Mouse (Mus musculus): Measurements from ENCODE around the gene Tmcc1. TPM values are rescaled to one million over a fixed set of nuclear protein-coding genes. Genes with fewer than 3 reads are reported as not detected.

The Tmcc1 gene
- polyA plus RNA-seq, 1 experiment from 2014 or later = 9.1 TPM

GRCm38 (mm10) chr6:115992981-115993380 is 200.3 kb downstream of the Tmcc1 start:
- Histone ChIP-seq H3K27ac (ENCODE audit: low read length) (peak overlapping the region; percentile 65; the same call in 1 of the 2 replicates), H3K4me2 (replicated peaks; ENCODE audit: low read depth, low read length) (peak overlapping the region; percentile 74)
- no peak for ATAC-seq

DNA sequence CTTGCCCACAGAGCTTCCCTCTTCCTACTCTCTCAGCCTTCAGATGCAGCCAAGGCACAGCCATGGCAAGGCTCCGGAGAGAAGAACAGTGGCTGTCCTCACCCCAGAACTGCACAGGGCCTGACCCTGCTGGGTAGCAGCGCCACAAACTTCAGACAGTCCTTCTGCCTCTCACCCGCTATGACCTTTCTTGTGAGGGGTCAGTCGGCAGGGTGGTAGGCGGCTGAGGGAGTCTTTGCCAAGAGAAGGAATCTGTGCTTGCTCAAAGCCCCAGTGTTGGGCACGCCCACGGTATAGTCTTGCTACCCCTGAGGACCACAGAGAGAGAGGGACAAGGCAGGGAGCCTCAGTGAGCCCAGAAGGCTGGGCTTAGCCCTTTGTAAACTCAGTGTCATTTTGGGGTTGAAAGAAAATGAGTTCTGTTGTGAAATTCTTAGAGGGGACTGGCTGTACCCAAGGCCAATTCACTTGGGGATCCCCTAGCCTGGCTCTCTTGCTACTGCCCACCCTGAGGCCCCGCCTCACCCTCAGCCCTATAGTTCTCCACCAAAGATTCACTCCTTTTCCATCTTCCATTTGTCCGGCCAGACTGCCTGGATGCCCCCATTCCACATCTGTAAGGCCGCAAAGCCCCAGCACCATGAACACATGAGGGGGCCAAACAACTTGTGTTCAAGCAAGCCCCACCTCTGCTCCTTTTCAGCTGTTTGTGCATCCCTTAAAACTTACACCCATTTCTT is 201.2 kb downstream of the Tmcc1 start:
- Histone ChIP-seq H3K9ac (replicated peaks; ENCODE audit: low read depth) (peak overlapping the region; percentile 43), H3K27me3 (replicated peaks; ENCODE audit: insufficient read depth, low read length) (no peaks in the 10 kb centered on the region), H3K9me3 (ENCODE audit: low read length) (no peaks in the 10 kb centered on the region), H3K36me3 (ENCODE audit: insufficient read depth, low read length) (no peaks in the 10 kb centered on the region), H3K4me1 (ENCODE audit: insufficient read depth, low read depth, low read length) (peaks cover 10% of the 10 kb centered on the region), H3K27ac (ENCODE audit: low read length) (peak overlapping the region; percentile 82), H3K4me2 (replicated peaks; ENCODE audit: low read depth, low read length) (peak overlapping the region; percentile 74), H3K4me3 (ENCODE audit: low read depth, low read length) (peak overlapping the region; percentile 76)
- DNase-seq (ENCODE audit: low spot score) (peak; percentile 62), ATAC-seq (peak; percentile 3; the same call in 1 of the 2 replicates)
- 23% methylated on average over 10 of the region's 10 CpGs for WGBS
- TF ChIP-seq EP300 (IDR thresholded peaks at IDR 0.05) (no peak), CTCF (IDR thresholded peaks at IDR 0.05) (no peak)

More at GRCm38 (mm10) chr6:115992981-115993380, 200.3 kb downstream of the Tmcc1 start:
- peak overlapping the region; percentile 76 for H3K4me3 ChIP-seq (ENCODE audit: low read depth, low read length)
- H3K27me3 ChIP-seq (replicated peaks; ENCODE audit: insufficient read depth, low read length) = no peaks in the 10 kb centered on the region
- DNase-seq (ENCODE audit: low spot score) = no peak
- H3K36me3 ChIP-seq (ENCODE audit: insufficient read depth, low read length) = no peaks in the 10 kb centered on the region
- WGBS = 23% methylated on average over 6 of the region's 6 CpGs
- TF ChIP-seq EP300 (IDR thresholded peaks at IDR 0.05) (no peak), CTCF (IDR thresholded peaks at IDR 0.05) (no peak)
- H3K9ac ChIP-seq (replicated peaks; ENCODE audit: low read depth) = peak overlapping the region; percentile 58
- H3K9me3 ChIP-seq (ENCODE audit: low read length) = no peaks in the 10 kb centered on the region
- peaks cover 12% of the 10 kb centered on the region for H3K4me1 ChIP-seq (ENCODE audit: insufficient read depth, low read depth, low read length)

GRCm38 (mm10) chr6:115991108-115991880 is 202.0 kb downstream of the Tmcc1 start:
- Histone ChIP-seq H3K27ac (ENCODE audit: low read length) (peak overlapping the region; percentile 82), H3K9ac (replicated peaks; ENCODE audit: low read depth) (peak overlapping the region; percentile 43), H3K27me3 (replicated peaks; ENCODE audit: insufficient read depth, low read length) (no peaks in the 10 kb centered on the region), H3K9me3 (ENCODE audit: low read length) (no peaks in the 10 kb centered on the region), H3K4me1 (ENCODE audit: insufficient read depth, low read depth, low read length) (peaks cover 10% of the 10 kb centered on the region), H3K36me3 (ENCODE audit: insufficient read depth, low read length) (no peaks in the 10 kb centered on the region), H3K4me3 (ENCODE audit: low read depth, low read length) (peak overlapping the region; percentile 76), H3K4me2 (replicated peaks; ENCODE audit: low read depth, low read length) (peak overlapping the region; percentile 74)
- peak; percentile 33; the same call in 1 of the 2 replicates for TF ChIP-seq EP300 (IDR thresholded peaks at IDR 0.05)
- no peak for TF ChIP-seq CTCF (IDR thresholded peaks at IDR 0.05)
- peak; percentile 43 for ATAC-seq
- DNase-seq (ENCODE audit: low spot score) = peak; percentile 85
- 30% methylated on average over 13 of the region's 13 CpGs for WGBS

DNA sequence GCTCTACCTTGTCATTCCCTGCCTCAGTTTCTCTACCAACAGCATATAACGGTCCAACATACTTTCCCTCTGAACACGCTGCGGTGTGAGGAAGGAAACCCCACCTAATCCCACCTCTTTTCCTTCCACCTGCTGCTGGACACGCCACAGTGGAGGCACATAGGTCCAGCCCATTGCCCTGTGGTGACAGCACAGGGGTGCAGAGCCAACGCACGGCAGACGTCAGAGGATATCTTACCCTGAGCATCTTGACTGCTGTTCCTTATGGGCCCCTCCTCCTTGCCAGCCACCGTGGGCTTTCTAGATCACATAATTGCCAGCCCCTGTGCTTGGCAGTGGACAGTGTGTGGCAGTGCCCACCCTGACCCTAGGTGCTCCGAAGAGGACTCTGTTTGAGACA is 202.8 kb downstream of the Tmcc1 start:
- 70% methylated on average over 9 of the region's 9 CpGs for WGBS
- TF ChIP-seq CTCF (IDR thresholded peaks at IDR 0.05) (no peak), EP300 (IDR thresholded peaks at IDR 0.05) (no peak)
- Histone ChIP-seq H3K4me1 (ENCODE audit: insufficient read depth, low read depth, low read length) (peaks cover 11% of the 10 kb centered on the region), H3K9ac (replicated peaks; ENCODE audit: low read depth) (no peak overlapping the region), H3K27me3 (replicated peaks; ENCODE audit: insufficient read depth, low read length) (no peaks in the 10 kb centered on the region), H3K4me3 (ENCODE audit: low read depth, low read length) (peak overlapping the region; percentile 76; the same call in 1 of the 2 replicates), H3K4me2 (replicated peaks; ENCODE audit: low read depth, low read length) (peak overlapping the region; percentile 74), H3K27ac (ENCODE audit: low read length) (no peak overlapping the region), H3K9me3 (ENCODE audit: low read length) (no peaks in the 10 kb centered on the region), H3K36me3 (ENCODE audit: insufficient read depth, low read length) (no peaks in the 10 kb centered on the region)
- ATAC-seq (no peak), DNase-seq (ENCODE audit: low spot score) (no peak)

- Histone ChIP-seq H3K27ac (ENCODE audit: low read length) (no peak overlapping the region), H3K36me3 (ENCODE audit: insufficient read depth, low read length) (no peaks in the 10 kb centered on the region), H3K4me1 (ENCODE audit: insufficient read depth, low read depth, low read length) (peaks cover 14% of the 10 kb centered on the region), H3K9me3 (ENCODE audit: low read length) (no peaks in the 10 kb centered on the region), H3K4me2 (replicated peaks; ENCODE audit: low read depth, low read length) (peak overlapping the region; percentile 74), H3K4me3 (ENCODE audit: low read depth, low read length) (no peak overlapping the region), H3K27me3 (replicated peaks; ENCODE audit: insufficient read depth, low read length) (no peaks in the 10 kb centered on the region), H3K9ac (replicated peaks; ENCODE audit: low read depth) (no peak overlapping the region)
- WGBS = 74% methylated on average over 3 of the region's 3 CpGs
- TF ChIP-seq CTCF (IDR thresholded peaks at IDR 0.05) (no peak), EP300 (IDR thresholded peaks at IDR 0.05) (no peak)
- ATAC-seq (no peak), DNase-seq (ENCODE audit: low spot score) (no peak)
These were observed 203.2 kb downstream of the Tmcc1 start for GRCm38 (mm10) chr6:115990056-115990455.

DNA sequence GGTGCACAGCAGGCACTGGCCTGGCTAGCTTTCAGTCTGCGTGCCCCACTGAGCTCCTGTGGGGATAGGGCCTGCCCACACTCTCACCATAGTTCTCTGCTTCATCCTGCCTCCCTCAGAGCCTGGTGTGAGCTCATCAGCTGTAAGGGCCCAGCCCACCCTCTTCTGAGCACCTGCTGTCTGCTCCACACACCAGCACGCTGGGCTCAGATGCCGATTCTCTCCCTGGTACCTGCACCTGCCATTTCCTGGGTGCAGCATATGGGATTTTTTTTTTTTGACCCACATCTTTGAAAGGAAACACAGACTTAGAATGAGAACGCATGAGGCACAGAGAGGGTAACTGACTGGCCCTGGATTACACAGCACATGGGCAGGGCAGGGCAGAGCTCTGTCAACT is 203.7 kb downstream of the Tmcc1 start:
- H3K4me2 ChIP-seq (replicated peaks; ENCODE audit: low read depth, low read length) = peak overlapping the region; percentile 74
- H3K4me1 ChIP-seq (ENCODE audit: insufficient read depth, low read depth, low read length) = peaks cover 18% of the 10 kb centered on the region
- no peak overlapping the region for H3K4me3 ChIP-seq (ENCODE audit: low read depth, low read length)
- DNase-seq (ENCODE audit: low spot score) = no peak
- 67% methylated on average over 4 of the region's 4 CpGs for WGBS
- no peak overlapping the region for H3K9ac ChIP-seq (replicated peaks; ENCODE audit: low read depth)
- H3K27ac ChIP-seq (ENCODE audit: low read length) = no peak overlapping the region
- no peaks in the 10 kb centered on the region for H3K27me3 ChIP-seq (replicated peaks; ENCODE audit: insufficient read depth, low read length)
- H3K9me3 ChIP-seq (ENCODE audit: low read length) = no peaks in the 10 kb centered on the region
- ATAC-seq = no peak
- TF ChIP-seq CTCF (IDR thresholded peaks at IDR 0.05) (no peak), EP300 (IDR thresholded peaks at IDR 0.05) (no peak)
- no peaks in the 10 kb centered on the region for H3K36me3 ChIP-seq (ENCODE audit: insufficient read depth, low read length)

Measured in lung, postnatal 0 days (tissue).